15 mouse cellular contexts compared by ENCODE assay signal in genomic region chr5:51565038-51565437, GRCm38 (mm10).
"Had no signal": no experiment of that assay in that cellular context is flagged by ENCODE, and none has a peak within 500 bp of the region (broad histone marks: within the 10 kb centered on the region; RNA-seq: fewer than 3 reads in every experiment).

No protein-coding gene starts in this region.

- H3K9me3 ChIP-seq: neural tube, embryonic 15.5 days; stomach, embryonic 15.5 days had no signal

- H3K4me2 ChIP-seq: neural tube, embryonic 15.5 days; stomach, embryonic 15.5 days had no signal

- H3K27ac ChIP-seq: neural tube, embryonic 15.5 days; stomach, embryonic 15.5 days; stomach, postnatal 0 days had no signal

- H3K27me3 ChIP-seq: neural tube, embryonic 15.5 days; stomach, embryonic 15.5 days had no signal

- DNase-seq: retina, postnatal 1 day; right cerebral cortex, adult 18-20 months; right cerebral cortex, postnatal 14 days; right cerebral cortex, postnatal 25 days; right cerebral cortex, postnatal 4 days; spleen, adult 18-20 months; thymus, adult 18-20 months; thymus, adult 2 months; thymus, postnatal 14 days; thymus, postnatal 25 days; thymus, postnatal 36 days; thymus, postnatal 4 days had no signal

- H3K36me3 ChIP-seq: neural tube, embryonic 15.5 days; stomach, embryonic 15.5 days had no signal

- H3K4me1 ChIP-seq: stomach, embryonic 15.5 days had no signal

- H3K4me3 ChIP-seq: neural tube, embryonic 15.5 days; stomach, embryonic 15.5 days had no signal

- H3K9ac ChIP-seq: neural tube, embryonic 15.5 days; stomach, embryonic 15.5 days had no signal
